Mouse (Mus musculus) thymus, adult 2 months (tissue): ENCODE measurements around the gene Spocd1. TPM values are rescaled to one million over a fixed set of nuclear protein-coding genes. Genes with fewer than 3 reads are reported as not detected.
A peak's percentile ranks its signal among the peaks of the same experiment; 100 is the strongest.

Experiments
- DNase-seq: peaks from one replicate; pipeline ENCODE4 v3.0.0; 2021
- H3K27ac ChIP-seq: fragments of 200-500 bp; 2 replicates; pipeline ENCODE4 v1.5.1; 2012; ENCODE audit warnings: low read length, control low read depth; ENCODE audit not compliant: control insufficient read depth, insufficient read depth
- H3K27me3 ChIP-seq: fragments of 200-500 bp; 2 replicates; pipeline ENCODE4 v1.6.1; 2012; ENCODE audit warnings: mild to moderate bottlenecking, low read length, moderate library complexity, mixed read lengths; ENCODE audit not compliant: control insufficient read depth, insufficient read depth
- H3K36me3 ChIP-seq: fragments of 200-500 bp; 2 replicates; pipeline ENCODE4 v1.6.1; 2012; ENCODE audit warnings: mild to moderate bottlenecking, low read length, moderate library complexity; ENCODE audit not compliant: control insufficient read depth, insufficient read depth
- H3K4me1 ChIP-seq: fragments of 200-500 bp; replicated peaks from 2 replicates; pipeline ENCODE4 v1.6.1; 2012; ENCODE audit warnings: low read length; ENCODE audit not compliant: control insufficient read depth, insufficient read depth
- H3K4me3 ChIP-seq: fragments of 200-500 bp; 2 replicates; pipeline ENCODE4 v1.5.1; 2012; ENCODE audit warnings: mild to moderate bottlenecking, low read length, control low read depth, moderate library complexity; ENCODE audit not compliant: control insufficient read depth, insufficient read depth
- CTCF ChIP-seq: fragments of 200-500 bp; IDR thresholded peaks from 2 replicates; pipeline ENCODE4 v1.5.1; 2012; ENCODE audit warnings: mild to moderate bottlenecking, control low read depth, low read length, moderate library complexity, borderline replicate concordance; ENCODE audit not compliant: control insufficient read depth, poor library complexity, insufficient read depth; ENCODE audit errors: extremely low read depth
- POLR2A ChIP-seq: fragments of 200-500 bp; IDR thresholded peaks from 2 replicates; pipeline ENCODE4 v1.6.1; 2012; ENCODE audit warnings: mild to moderate bottlenecking, low read length, control low read depth, moderate library complexity; ENCODE audit not compliant: control insufficient read depth, poor library complexity, insufficient read depth; ENCODE audit errors: extremely low read depth
- whole genome bisulfite sequencing: fragments of 180-500 bp; shearing (Covaris S2); methylation state at CpG from one replicate; pipeline ENCODE4 v1.1.7; 2018; 5-methylcytosine and 5-hydroxymethylcytosine counted together
- polyA plus RNA-seq: library from polyadenylated mRNA; depleted of rRNA; stranded (reverse); fragments of >200 nt; gene quantifications from 2 replicates; pipeline ENCODE4 v1.2.3, GENCODE M21; 2012

Gene Spocd1
- polyA plus RNA-seq, 1 experiment: 0.11 TPM

GRCm38 (mm10) chr4:129981657-129982056 is 52.6 kb downstream of the Spocd1 start:
- Histone ChIP-seq H3K27me3 (peaks cover 20% of the 10 kb centered on the region), H3K4me3 (no peak overlapping the region), H3K36me3 (no peaks in the 10 kb centered on the region), H3K27ac (no peak overlapping the region), H3K4me1 (peaks cover 17% of the 10 kb centered on the region)
- 78% methylated on average over 11 of the region's 11 CpGs for WGBS
- TF ChIP-seq POLR2A (no peak), CTCF (no peak)
- no peak for DNase-seq

DNA sequence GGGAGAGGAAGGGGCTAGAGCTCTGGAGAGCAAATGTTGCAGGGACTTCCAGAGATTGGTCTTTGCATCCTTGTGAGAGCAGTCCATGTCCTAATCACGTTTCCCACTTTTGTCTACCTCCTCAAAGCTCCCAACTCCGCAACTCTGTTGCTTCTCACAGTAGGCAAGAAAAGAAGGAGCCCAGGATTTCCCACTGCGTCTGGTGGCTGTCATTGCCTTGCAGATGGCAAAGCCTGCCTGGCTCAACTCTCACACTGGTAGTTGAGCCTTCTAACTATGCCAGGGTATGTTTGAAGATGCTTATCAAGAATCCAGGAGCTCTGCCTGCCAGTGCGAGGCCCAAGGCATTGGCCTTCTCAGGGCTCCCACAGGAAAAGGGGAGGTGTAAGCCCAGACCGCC is 54.0 kb downstream of the Spocd1 start:
- H3K36me3 ChIP-seq: no peaks in the 10 kb centered on the region
- DNase-seq: no peak
- peaks cover 26% of the 10 kb centered on the region for H3K27me3 ChIP-seq
- no peak overlapping the region for H3K27ac ChIP-seq
- H3K4me1 ChIP-seq: peaks cover 24% of the 10 kb centered on the region
- WGBS: 43% methylated on average over 5 of the region's 5 CpGs
- TF ChIP-seq CTCF: no peak
- no peak for TF ChIP-seq POLR2A
- H3K4me3 ChIP-seq: no peak overlapping the region

- WGBS: 4% methylated on average over 15 of the region's 15 CpGs
- Histone ChIP-seq H3K36me3 (no peaks in the 10 kb centered on the region), H3K4me1 (peaks cover 26% of the 10 kb centered on the region), H3K27me3 (peaks cover 33% of the 10 kb centered on the region), H3K4me3 (no peak overlapping the region), H3K27ac (no peak overlapping the region)
- peak; percentile 42 for DNase-seq
- TF ChIP-seq POLR2A: no peak
- TF ChIP-seq CTCF: peak; percentile 59; the same call in 1 of the 2 replicates
Observed at GRCm38 (mm10) chr4:129983764-129984420, 54.8 kb downstream of the Spocd1 start.

DNA sequence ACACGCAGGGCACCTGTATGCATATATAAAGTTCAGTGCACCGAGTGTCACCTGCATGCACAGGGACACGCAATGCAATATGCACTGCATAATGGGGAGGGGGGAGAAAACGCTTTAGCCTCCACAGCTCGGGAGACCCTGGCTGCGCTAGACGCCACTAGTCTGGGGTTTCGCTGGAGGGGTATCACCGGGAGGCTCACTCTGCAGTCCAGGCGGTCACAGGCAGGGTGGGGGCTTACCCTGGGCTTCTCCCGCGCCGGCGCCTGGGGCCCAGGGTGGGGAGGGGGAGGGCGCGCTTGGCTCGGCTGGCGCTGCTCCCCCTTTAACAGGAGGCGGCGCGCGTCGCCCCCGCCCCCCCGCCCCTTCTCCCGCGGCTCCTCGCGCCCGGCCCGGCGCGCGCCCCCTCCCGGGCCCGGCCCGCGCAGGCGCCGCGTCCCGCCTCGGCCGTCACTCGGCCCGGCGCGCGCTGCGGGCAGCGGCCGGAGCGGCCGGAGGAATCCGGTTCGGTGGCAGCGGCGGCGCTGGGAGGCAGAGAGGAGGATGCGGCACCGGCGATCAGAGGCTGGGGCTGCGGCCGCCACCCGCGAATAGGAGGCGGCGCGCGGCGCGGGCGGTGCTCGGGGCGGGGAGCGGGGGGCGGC is 55.5 kb downstream of the Spocd1 start, which contains the start of gene Adgrb2:
TSS of gene Adgrb2 (plus strand) at position 450 of the 641 bp plus-strand sequence.
- Histone ChIP-seq H3K4me3 (peak within 1 kb of the TSS; percentile 42), H3K27ac (no peak within 1 kb of the TSS), H3K4me1 (peaks cover 26% of the 10 kb centered on the region), H3K36me3 (no peaks in the 10 kb centered on the region), H3K27me3 (peaks cover 33% of the 10 kb centered on the region)
- TF ChIP-seq POLR2A: no peak
- no peak for TF ChIP-seq CTCF
- WGBS: 3% methylated on average over 62 of the region's 77 CpGs
- peak; percentile 18 for DNase-seq

DNA sequence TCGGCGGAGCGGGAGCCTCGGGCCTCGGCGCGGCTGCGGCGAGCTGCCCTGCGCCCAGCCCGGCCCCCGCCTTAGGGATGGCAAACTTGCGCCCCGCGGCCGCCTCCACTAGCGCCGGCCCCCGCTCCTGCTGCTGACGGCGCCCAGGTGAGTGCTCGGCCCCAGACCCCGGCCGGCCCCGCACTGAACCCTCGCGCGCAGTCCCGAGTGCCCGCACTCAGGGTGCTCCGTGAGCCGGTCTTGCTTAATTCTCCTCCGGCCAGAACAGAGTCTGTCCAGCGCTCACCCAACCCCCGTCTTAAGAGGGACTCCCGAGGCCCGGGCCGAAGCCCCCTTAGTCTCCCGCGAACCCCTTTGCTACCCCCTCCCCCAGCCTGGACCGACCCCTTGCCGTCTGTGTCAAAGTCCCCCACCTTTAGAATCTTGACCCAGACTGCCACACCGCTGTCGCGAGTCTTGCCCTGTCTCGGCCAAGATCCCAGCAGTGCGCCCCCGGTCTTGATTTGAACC is 56.2 kb downstream of the Spocd1 start:
- WGBS: 4% methylated on average over 47 of the region's 48 CpGs
- peak overlapping the region; percentile 6 for H3K4me3 ChIP-seq
- H3K27ac ChIP-seq: no peak overlapping the region
- H3K4me1 ChIP-seq: peaks cover 26% of the 10 kb centered on the region
- H3K27me3 ChIP-seq: peaks cover 33% of the 10 kb centered on the region
- TF ChIP-seq CTCF: no peak
- TF ChIP-seq POLR2A: no peak
- DNase-seq: no peak
- no peaks in the 10 kb centered on the region for H3K36me3 ChIP-seq

GRCm38 (mm10) chr4:129985671-129986441 is 56.8 kb downstream of the Spocd1 start:
- Histone ChIP-seq H3K4me3 (peak overlapping the region; percentile 6; the same call in 1 of the 2 replicates), H3K27ac (no peak overlapping the region), H3K4me1 (peaks cover 26% of the 10 kb centered on the region), H3K36me3 (no peaks in the 10 kb centered on the region), H3K27me3 (peaks cover 33% of the 10 kb centered on the region)
- 2% methylated on average over 56 of the region's 58 CpGs for WGBS
- peak; percentile 57 for DNase-seq
- peak; percentile 75; the same call in 1 of the 2 replicates for TF ChIP-seq CTCF
- no peak for TF ChIP-seq POLR2A
